Mouse (Mus musculus): Measurements from ENCODE around the gene Gpkow.

DNA sequence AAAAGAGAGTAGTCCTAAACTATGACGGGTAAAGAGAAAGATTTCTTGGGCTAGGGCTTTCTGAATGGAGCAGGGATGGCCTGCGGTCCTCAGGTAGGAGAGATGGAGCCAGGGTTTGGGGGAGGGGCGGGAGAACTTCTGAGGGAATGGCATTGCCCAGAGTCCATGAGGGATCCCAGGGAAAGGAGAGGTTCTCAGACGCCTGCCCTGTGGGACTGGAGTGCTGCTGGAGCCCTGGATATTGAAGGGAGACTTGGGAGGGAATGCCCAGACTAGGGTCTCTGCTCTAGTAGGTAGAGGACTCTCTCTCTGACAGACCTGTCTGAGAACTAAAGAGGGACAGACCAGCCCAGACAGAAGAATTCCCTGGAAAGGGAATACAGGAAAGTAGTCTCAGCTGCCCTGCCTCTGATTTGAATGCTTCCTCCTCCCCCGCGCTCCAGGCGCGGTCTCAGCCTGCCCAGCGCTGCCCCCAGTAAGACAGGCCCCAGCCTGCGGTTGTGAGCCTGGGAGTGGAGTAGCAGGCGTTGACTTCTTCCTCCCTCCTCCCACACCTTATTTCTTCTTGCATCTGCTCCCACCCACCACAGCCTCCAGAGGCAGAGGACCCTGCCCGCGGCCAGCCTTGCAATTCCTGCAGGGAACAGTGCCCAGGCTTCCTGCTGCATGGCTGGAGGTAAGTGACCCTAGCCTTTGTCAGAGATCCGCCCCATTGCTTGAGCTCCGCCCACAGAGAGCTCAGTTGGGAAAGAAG, 38.7 kb upstream of the Gpkow start:
- no peak for TF ChIP-seq CTCF (IDR thresholded peaks at IDR 0.05; ENCODE audit: low read depth)
- no peak for TF ChIP-seq EP300 (IDR thresholded peaks at IDR 0.05; ENCODE audit: low read depth)

All from heart, postnatal 0 days (tissue).